27 mouse cellular contexts compared by ENCODE assay signal in genomic region chr14:30711892-30712291, GRCm38 (mm10).
"Had no signal": no experiment of that assay in that cellular context is flagged by ENCODE, and none has a peak within 500 bp of the region (broad histone marks: within the 10 kb centered on the region; RNA-seq: fewer than 3 reads in every experiment).

No protein-coding gene starts in this region.

- H3K27me3 ChIP-seq: forebrain, embryonic 15.5 days had no signal

- H3K4me2 ChIP-seq: embryonic facial prominence, embryonic 12.5 days; embryonic facial prominence, embryonic 13.5 days; embryonic facial prominence, embryonic 15.5 days; forebrain, embryonic 12.5 days; forebrain, embryonic 13.5 days; forebrain, embryonic 15.5 days had no signal

- H3K9ac ChIP-seq: embryonic facial prominence, embryonic 12.5 days; embryonic facial prominence, embryonic 13.5 days; embryonic facial prominence, embryonic 15.5 days; forebrain, embryonic 12.5 days; forebrain, embryonic 13.5 days; forebrain, embryonic 15.5 days; forebrain, postnatal 0 days had no signal

- DNase-seq: cerebellum, adult 8-10 months; cerebellum, adult 9-10 months; cerebellum, adult 9-11 months; cerebellum, postnatal 10 days; cerebellum, postnatal 14 days; cerebellum, postnatal 25 days; cerebellum, postnatal 36 days; embryo, embryonic 11 days; forebrain, postnatal 0 days; gastrocnemius, adult 2 months; gastrocnemius, postnatal 10 days; gastrocnemius, postnatal 14 days; gastrocnemius, postnatal 25 days; gastrocnemius, postnatal 36 days; heart, adult 18-20 months; heart, adult 2 months had no signal

- H3K27ac ChIP-seq: embryonic facial prominence, embryonic 10.5 days; embryonic facial prominence, embryonic 12.5 days; embryonic facial prominence, embryonic 13.5 days; embryonic facial prominence, embryonic 15.5 days; forebrain, embryonic 10.5 days; forebrain, embryonic 12.5 days; forebrain, embryonic 13.5 days; forebrain, embryonic 15.5 days; gastrocnemius, adult 2 months; heart, adult 2 months had no signal

- H3K4me3 ChIP-seq: embryonic facial prominence, embryonic 10.5 days; embryonic facial prominence, embryonic 12.5 days; embryonic facial prominence, embryonic 13.5 days; embryonic facial prominence, embryonic 15.5 days; erythroblast, embryonic 14.5 days; forebrain, embryonic 10.5 days; forebrain, embryonic 12.5 days; forebrain, embryonic 13.5 days; forebrain, embryonic 15.5 days; gastrocnemius, adult 2 months; heart, adult 2 months had no signal

- H3K36me3 ChIP-seq: embryonic facial prominence, embryonic 10.5 days; embryonic facial prominence, embryonic 12.5 days; embryonic facial prominence, embryonic 13.5 days; embryonic facial prominence, embryonic 15.5 days; forebrain, embryonic 10.5 days; forebrain, embryonic 12.5 days; forebrain, embryonic 15.5 days had no signal

- H3K9me3 ChIP-seq: embryonic facial prominence, embryonic 10.5 days; embryonic facial prominence, embryonic 12.5 days; embryonic facial prominence, embryonic 13.5 days; embryonic facial prominence, embryonic 15.5 days; forebrain, embryonic 10.5 days; forebrain, embryonic 12.5 days; forebrain, embryonic 13.5 days; forebrain, embryonic 15.5 days had no signal

- ATAC-seq: forebrain, embryonic 13.5 days; forebrain, embryonic 14.5 days; forebrain, embryonic 15.5 days; forebrain, embryonic 16.5 days; forebrain, postnatal 0 days had no signal
